Mouse (Mus musculus): ENCODE data around the gene Polrmt. TPM values are rescaled to one million over a fixed set of nuclear protein-coding genes. Genes with fewer than 3 reads are reported as not detected.

Gene Polrmt
- total and polyA plus RNA-seq, 3 experiments = 16.7 to 45.5 (median 44.5) TPM

DNA sequence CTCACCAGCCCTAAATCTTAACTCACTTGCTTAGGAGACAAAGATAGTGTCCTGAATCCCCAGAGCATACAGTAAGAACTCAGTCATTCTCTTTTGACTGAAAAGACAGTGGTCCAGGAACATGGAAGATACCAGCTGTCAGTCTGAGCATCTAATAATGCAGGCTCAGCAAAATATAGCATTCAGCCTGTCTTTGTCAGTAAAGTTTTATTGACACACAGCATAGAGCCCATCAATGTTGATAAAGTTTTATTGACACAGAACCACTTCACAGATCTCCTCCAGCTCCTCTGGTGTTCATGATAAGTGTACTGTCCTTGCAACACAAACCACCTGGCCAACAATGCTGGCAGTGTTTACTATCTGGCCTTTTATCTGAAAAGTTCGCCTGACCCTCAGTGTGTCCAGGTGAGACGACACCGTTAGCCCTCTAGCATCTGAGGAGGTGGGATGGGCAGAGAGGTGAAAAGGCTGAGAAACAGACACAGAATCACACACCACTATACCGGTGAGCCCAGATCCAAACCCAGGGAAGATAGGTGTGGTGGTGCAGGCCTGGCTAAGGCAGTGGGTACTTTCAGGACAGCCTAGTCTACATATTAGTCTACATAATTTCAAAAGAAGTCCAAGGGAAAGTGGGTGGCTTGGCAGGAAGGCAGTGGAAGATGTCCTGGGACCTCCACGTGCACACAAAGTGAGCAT lies 46.1 kb upstream of the Polrmt start:
- no peak for DNase-seq (ENCODE audit: low spot score)
- no peak overlapping the region for H3K4me3 ChIP-seq (ENCODE audit: low read depth, low read length)
- no peaks in the 10 kb centered on the region for H3K36me3 ChIP-seq (replicated peaks)
- ATAC-seq (ENCODE audit: extremely low read depth, insufficient number of reproducible peaks, low FRiP score, poor library complexity, severe bottlenecking) = no peak
- H3K27me3 ChIP-seq (ENCODE audit: insufficient read depth, low read length) = peaks cover 43% of the 10 kb centered on the region
- 0 out of 2 replicates have a peak, but pooled peaks cover 2% of the 10 kb centered on the region for H3K9me3 ChIP-seq (replicated peaks)
- TF ChIP-seq TAL1 (conservative IDR thresholded peaks at IDR 0.05; ENCODE audit: low read depth, low read length) (no peak), GATA2 (IDR thresholded peaks at IDR 0.05; ENCODE audit: borderline replicate concordance, low read depth, low read length) (no peak), GATA1 (IDR thresholded peaks at IDR 0.05; ENCODE audit: borderline replicate concordance, low read length) (no peak), POLR2AphosphoS5 (IDR thresholded peaks at IDR 0.05; ENCODE audit: insufficient replicate concordance, low read depth, low read length) (no peak), CTCF (IDR thresholded peaks at IDR 0.05; ENCODE audit: low read depth, low read length) (no peak)
- H3K4me1 ChIP-seq (ENCODE audit: insufficient read depth, low read depth, low read length) = peaks cover 30% of the 10 kb centered on the region

DNA sequence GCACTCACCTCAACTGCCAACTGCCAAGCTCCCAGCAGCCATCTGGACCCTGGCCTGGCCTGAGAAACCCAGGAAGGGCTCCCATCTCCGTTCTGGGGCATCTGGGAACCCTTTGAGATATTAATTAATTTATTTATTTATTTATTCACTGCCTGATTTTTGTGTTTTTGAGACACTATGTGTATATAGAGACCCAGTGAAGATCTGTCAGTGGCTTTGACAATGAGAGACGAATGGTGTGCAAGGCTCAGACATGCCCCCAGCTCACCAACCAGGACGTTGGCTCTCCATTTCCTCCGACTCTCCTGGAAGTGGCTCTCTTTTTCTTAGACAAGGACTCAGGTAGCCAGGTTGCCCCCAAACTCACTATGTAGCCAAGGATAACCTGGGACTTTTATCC lies 44.5 kb upstream of the Polrmt start, which contains the start of gene Prss57:
Gene Prss57 (minus strand): TSS at position 101 of the 400 bp plus-strand sequence.
- Histone ChIP-seq H3K4me3 (ENCODE audit: low read depth, low read length) (no peak within 1 kb of the TSS), H3K27me3 (ENCODE audit: insufficient read depth, low read length) (peaks cover 40% of the 10 kb centered on the region), H3K9me3 (replicated peaks) (0 out of 2 replicates have a peak, but pooled peaks cover 2% of the 10 kb centered on the region), H3K4me1 (ENCODE audit: insufficient read depth, low read depth, low read length) (peaks cover 25% of the 10 kb centered on the region), H3K36me3 (replicated peaks) (no peaks in the 10 kb centered on the region)
- DNase-seq (ENCODE audit: low spot score) (no peak), ATAC-seq (ENCODE audit: extremely low read depth, insufficient number of reproducible peaks, low FRiP score, poor library complexity, severe bottlenecking) (no peak)
- TF ChIP-seq POLR2AphosphoS5 (IDR thresholded peaks at IDR 0.05; ENCODE audit: insufficient replicate concordance, low read depth, low read length) (no peak), CTCF (IDR thresholded peaks at IDR 0.05; ENCODE audit: low read depth, low read length) (no peak), TAL1 (conservative IDR thresholded peaks at IDR 0.05; ENCODE audit: low read depth, low read length) (no peak), GATA1 (IDR thresholded peaks at IDR 0.05; ENCODE audit: borderline replicate concordance, low read length) (no peak)

DNA sequence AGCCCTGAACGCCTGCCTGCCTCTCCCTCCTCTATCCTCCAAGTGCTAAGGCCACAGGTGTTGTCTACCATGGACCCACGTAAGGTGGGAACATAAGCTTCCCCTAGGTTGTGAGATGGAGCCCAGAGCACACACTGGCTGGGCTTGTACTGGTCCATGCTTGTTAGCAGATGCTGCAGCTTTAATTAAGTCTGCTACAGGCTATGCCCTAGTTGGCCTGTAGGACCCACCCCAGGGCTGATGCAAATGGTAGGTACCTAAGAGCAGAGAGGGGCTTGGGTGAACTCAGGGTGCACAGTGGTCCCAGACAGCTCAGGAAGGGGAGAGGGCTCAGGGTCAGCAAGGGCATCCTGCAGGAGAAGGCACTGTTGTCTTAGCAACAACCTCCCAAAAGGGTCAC lies 43.2 kb upstream of the Polrmt start:
- Histone ChIP-seq H3K27me3 (ENCODE audit: insufficient read depth, low read length) (peaks cover 38% of the 10 kb centered on the region), H3K36me3 (replicated peaks) (no peaks in the 10 kb centered on the region), H3K9me3 (replicated peaks) (no peaks in the 10 kb centered on the region), H3K4me1 (ENCODE audit: insufficient read depth, low read depth, low read length) (peaks cover 22% of the 10 kb centered on the region), H3K4me3 (ENCODE audit: low read depth, low read length) (no peak overlapping the region)
- DNase-seq (ENCODE audit: low spot score) (no peak), ATAC-seq (ENCODE audit: extremely low read depth, insufficient number of reproducible peaks, low FRiP score, poor library complexity, severe bottlenecking) (no peak)
- TF ChIP-seq GATA1 (IDR thresholded peaks at IDR 0.05; ENCODE audit: borderline replicate concordance, low read length) (no peak), TAL1 (conservative IDR thresholded peaks at IDR 0.05; ENCODE audit: low read depth, low read length) (no peak), CTCF (IDR thresholded peaks at IDR 0.05; ENCODE audit: low read depth, low read length) (no peak), GATA2 (IDR thresholded peaks at IDR 0.05; ENCODE audit: borderline replicate concordance, low read depth, low read length) (no peak), POLR2AphosphoS5 (IDR thresholded peaks at IDR 0.05; ENCODE audit: insufficient replicate concordance, low read depth, low read length) (no peak)

DNA sequence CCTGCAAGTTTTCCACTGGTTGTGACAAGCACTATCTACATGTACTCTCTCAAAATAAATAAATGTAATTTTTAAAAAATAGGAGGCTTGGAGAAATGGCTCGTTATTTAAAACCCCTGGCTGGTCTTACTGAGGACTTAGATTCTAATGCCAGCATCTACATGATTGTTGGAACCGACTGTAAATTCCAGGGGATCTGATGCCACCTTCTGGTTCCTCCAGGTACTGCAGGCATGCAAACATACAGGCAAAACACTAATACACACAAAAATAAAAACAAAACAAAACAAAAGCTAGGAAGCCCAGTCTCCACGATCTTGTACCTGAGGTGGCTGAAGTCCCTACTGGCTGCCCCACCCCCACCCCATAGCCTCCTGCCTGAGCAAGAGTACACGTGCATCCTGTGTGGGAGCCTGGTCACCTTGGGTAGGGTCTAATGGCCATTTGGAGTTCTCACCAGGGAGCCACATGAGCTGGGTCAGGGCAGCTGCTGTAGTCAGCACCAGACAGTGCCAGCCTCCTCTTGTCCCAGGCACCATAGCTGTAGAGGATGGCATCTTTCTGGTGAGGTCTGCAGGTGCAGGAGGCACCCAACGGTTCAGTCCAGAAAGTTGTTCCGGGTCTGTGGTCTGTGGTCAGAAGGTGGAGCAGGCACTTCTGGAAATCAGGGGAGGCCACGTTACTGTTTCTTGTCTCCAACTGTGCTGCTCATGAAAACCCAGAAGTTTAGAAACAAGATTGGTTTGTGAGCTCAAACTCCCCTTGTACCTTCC lies 42.2 kb upstream of the Polrmt start:
- Histone ChIP-seq H3K4me1 (ENCODE audit: insufficient read depth, low read depth, low read length) (peaks cover 14% of the 10 kb centered on the region), H3K9me3 (replicated peaks) (no peaks in the 10 kb centered on the region), H3K4me3 (ENCODE audit: low read depth, low read length) (no peak overlapping the region), H3K36me3 (replicated peaks) (no peaks in the 10 kb centered on the region), H3K27me3 (ENCODE audit: insufficient read depth, low read length) (peaks cover 34% of the 10 kb centered on the region)
- DNase-seq (ENCODE audit: low spot score) (no peak), ATAC-seq (ENCODE audit: extremely low read depth, insufficient number of reproducible peaks, low FRiP score, poor library complexity, severe bottlenecking) (no peak)
- peak; percentile 68 for TF ChIP-seq CTCF (IDR thresholded peaks at IDR 0.05; ENCODE audit: low read depth, low read length)
- no peak for TF ChIP-seq GATA1 (IDR thresholded peaks at IDR 0.05; ENCODE audit: borderline replicate concordance, low read length)

DNA sequence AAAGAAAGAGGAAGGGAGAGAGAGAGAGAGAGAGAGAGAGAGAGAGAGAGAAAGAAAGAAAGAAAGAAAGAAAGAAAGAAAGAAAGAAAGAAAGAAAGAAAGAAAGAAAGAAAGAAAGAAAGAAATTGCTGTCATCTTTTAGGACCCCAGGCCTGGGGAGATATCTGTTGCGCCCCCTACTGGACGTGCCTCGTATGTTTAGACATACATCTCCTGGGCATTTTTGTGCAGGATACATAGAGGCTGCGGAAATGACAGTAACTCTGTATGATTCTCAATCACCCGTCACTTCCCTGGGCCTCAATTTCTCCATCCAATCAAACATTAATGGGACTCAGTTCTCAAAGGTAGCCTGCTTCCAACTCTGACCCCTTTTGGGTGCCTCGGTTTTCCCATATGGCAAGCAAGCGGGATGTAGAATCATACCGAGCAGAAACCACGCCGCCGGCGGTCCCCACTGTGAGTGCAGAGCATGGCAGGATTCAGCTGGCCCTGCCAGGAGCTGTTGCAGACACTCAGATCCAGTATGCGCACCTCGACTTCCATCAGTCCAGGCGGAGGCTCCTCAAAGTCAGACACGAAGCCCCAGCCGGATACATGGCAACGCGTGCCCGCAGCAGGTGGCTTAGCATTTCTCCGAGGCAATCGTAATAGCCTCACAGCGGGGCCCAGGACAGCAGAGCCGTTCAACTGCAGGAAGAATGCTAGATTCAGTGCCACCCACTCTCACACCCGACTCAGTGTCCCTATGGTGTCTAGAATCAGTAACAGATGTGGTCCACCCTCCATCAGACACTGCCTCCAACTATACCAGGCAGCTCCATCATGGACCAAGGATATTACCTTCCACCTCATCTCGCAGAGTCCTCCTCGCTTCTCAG lies 37.8 kb upstream of the Polrmt start:
- peaks cover 22% of the 10 kb centered on the region for H3K4me1 ChIP-seq (ENCODE audit: insufficient read depth, low read depth, low read length)
- TF ChIP-seq CTCF (IDR thresholded peaks at IDR 0.05; ENCODE audit: low read depth, low read length) (peak; percentile 35), GATA1 (IDR thresholded peaks at IDR 0.05; ENCODE audit: borderline replicate concordance, low read length) (no peak)
- ATAC-seq (ENCODE audit: extremely low read depth, insufficient number of reproducible peaks, low FRiP score, poor library complexity, severe bottlenecking) = no peak
- H3K36me3 ChIP-seq (replicated peaks) = no peaks in the 10 kb centered on the region
- DNase-seq (ENCODE audit: low spot score) = no peak
- H3K9me3 ChIP-seq (replicated peaks) = 0 out of 2 replicates have a peak, but pooled peaks cover 2% of the 10 kb centered on the region
- H3K4me3 ChIP-seq (ENCODE audit: low read depth, low read length) = no peak overlapping the region
- peaks cover 38% of the 10 kb centered on the region for H3K27me3 ChIP-seq (ENCODE audit: insufficient read depth, low read length)

DNA sequence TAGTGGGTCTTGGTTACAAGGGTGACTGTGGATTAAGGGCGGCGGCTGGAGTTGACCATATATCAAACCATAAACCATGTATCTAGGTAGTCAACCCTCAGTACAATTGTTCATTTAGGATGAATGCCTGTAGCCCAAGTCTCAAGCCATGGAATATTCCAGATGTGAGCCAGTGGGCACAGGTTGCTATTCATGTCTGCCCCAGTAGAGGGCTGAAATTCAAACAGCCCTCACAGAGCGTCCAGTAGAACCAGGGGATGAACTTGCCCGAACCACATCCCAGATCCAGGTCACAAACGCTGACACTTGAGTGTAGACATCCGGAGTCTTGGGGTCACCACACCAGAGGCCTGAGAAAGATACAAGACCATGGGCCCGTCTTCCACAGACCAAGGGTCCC lies 36.7 kb upstream of the Polrmt start:
- Histone ChIP-seq H3K9me3 (replicated peaks) (0 out of 2 replicates have a peak, but pooled peaks cover 2% of the 10 kb centered on the region), H3K36me3 (replicated peaks) (no peaks in the 10 kb centered on the region), H3K27me3 (ENCODE audit: insufficient read depth, low read length) (peaks cover 47% of the 10 kb centered on the region), H3K4me1 (ENCODE audit: insufficient read depth, low read depth, low read length) (peaks cover 18% of the 10 kb centered on the region), H3K4me3 (ENCODE audit: low read depth, low read length) (no peak overlapping the region)
- TF ChIP-seq TAL1 (conservative IDR thresholded peaks at IDR 0.05; ENCODE audit: low read depth, low read length) (no peak), CTCF (IDR thresholded peaks at IDR 0.05; ENCODE audit: low read depth, low read length) (no peak), GATA2 (IDR thresholded peaks at IDR 0.05; ENCODE audit: borderline replicate concordance, low read depth, low read length) (no peak), POLR2AphosphoS5 (IDR thresholded peaks at IDR 0.05; ENCODE audit: insufficient replicate concordance, low read depth, low read length) (no peak), GATA1 (IDR thresholded peaks at IDR 0.05; ENCODE audit: borderline replicate concordance, low read length) (no peak)
- ATAC-seq (ENCODE audit: extremely low read depth, insufficient number of reproducible peaks, low FRiP score, poor library complexity, severe bottlenecking) (no peak), DNase-seq (ENCODE audit: low spot score) (no peak)
